Mouse (Mus musculus) liver, embryonic 14.5 days (tissue): ENCODE measurements around the gene Nup205. TPM values are rescaled to one million over a fixed set of nuclear protein-coding genes. Genes with fewer than 3 reads are reported as not detected.

ENCODE experiments used
- ATAC-seq: fragments of 200-750 bp; cut with Nextera tagmentation; 2 replicates; pipeline ENCODE4 v1.8.0; 2017; ENCODE audit warnings: moderate number of reproducible peaks, mild to moderate bottlenecking, moderate library complexity; ENCODE audit not compliant: insufficient read depth
- DNase-seq, 3 experiments: peaks; one replicate each; pipeline ENCODE4 v3.0.0-alpha.2; 2012 to 2013; ENCODE audit warnings: low read depth in 3 of 3, low spot score in 3 of 3
- H3K27ac ChIP-seq: fragments of 300-500 bp; sonication (generic); 2 replicates; pipeline ENCODE4 v1.5.1; 2014; ENCODE audit warnings: moderate library complexity, mild to moderate bottlenecking, control low read depth, inconsistent platforms
- H3K27me3 ChIP-seq: fragments of 300-500 bp; sonication (generic); 2 replicates; pipeline ENCODE4 v1.6.1; 2014; ENCODE audit warnings: mild to moderate bottlenecking, low read length, moderate library complexity; ENCODE audit not compliant: control insufficient read depth, insufficient read depth
- H3K36me3 ChIP-seq: fragments of 300-500 bp; sonication (generic); replicated peaks from 2 replicates; pipeline ENCODE4 v1.6.1; 2014; ENCODE audit warnings: low read depth; ENCODE audit not compliant: control insufficient read depth, insufficient read depth
- H3K4me1 ChIP-seq, 2 experiments: fragments of 200-500 bp in 1 of 2; fragments of 300-500 bp in 1 of 2; sonication (generic) in 1 of 2; replicated peaks; 2 replicates each; pipeline ENCODE4 v1.6.1; 2012 to 2014; ENCODE audit warnings: antibody characterized with exemption in 1 of 2, inconsistent platforms in 1 of 2, low read length in 1 of 2; ENCODE audit not compliant: control insufficient read depth in 2 of 2, insufficient read depth in 2 of 2
- H3K4me2 ChIP-seq: fragments of 300-500 bp; sonication (generic); 2 replicates; pipeline ENCODE4 v1.6.1; 2014; ENCODE audit warnings: low read depth, mild to moderate bottlenecking, control low read depth, moderate library complexity
- H3K4me3 ChIP-seq, 2 experiments: fragments of 200-500 bp in 1 of 2; fragments of 300-500 bp in 1 of 2; sonication (generic) in 1 of 2; 2 replicates each; pipeline ENCODE4 v1.5.1; 2012 to 2014; ENCODE audit warnings: low read depth in 2 of 2, low read length in 2 of 2, mild to moderate bottlenecking in 2 of 2, control low read depth in 1 of 2, inconsistent platforms in 1 of 2, moderate library complexity in 1 of 2; ENCODE audit not compliant: insufficient read depth in 1 of 2
- H3K9ac ChIP-seq: fragments of 300-500 bp; sonication (generic); replicated peaks from 2 replicates; pipeline ENCODE4 v1.6.1; 2014; ENCODE audit warnings: mild to moderate bottlenecking, control low read depth, moderate library complexity
- H3K9me3 ChIP-seq: fragments of 300-500 bp; sonication (generic); 2 replicates; pipeline ENCODE4 v1.6.1; 2016; ENCODE audit warnings: low read length, mixed read lengths; ENCODE audit not compliant: control insufficient read depth
- CTCF ChIP-seq: IDR thresholded peaks from 2 replicates; pipeline ENCODE4 v1.5.1; 2016; ENCODE audit warnings: antibody characterized with exemption, low read depth, control low read depth
- EP300 ChIP-seq: IDR thresholded peaks from 2 replicates; pipeline ENCODE4 v1.6.1; 2016; ENCODE audit warnings: antibody characterized with exemption, low read depth
- whole genome bisulfite sequencing: fragments of 180-500 bp; shearing (Covaris S2); extraction: QIAGEN DNeasy Blood & Tissue Kit; methylation state at CpG from one replicate; pipeline ENCODE4 v1.1.7; 2014; ENCODE audit not compliant: insufficient replicate concordance; 5-methylcytosine and 5-hydroxymethylcytosine counted together
- polyA plus RNA-seq, 2 experiments: library from polyadenylated mRNA; depleted of rRNA in 1 of 2; stranded (reverse) in 1 of 2; unstranded in 1 of 2; fragments of >200 nt; fragmentation: Nextera tagmentation in 1 of 2; extraction: Ambion mirVana in 1 of 2; gene quantifications; 2 replicates each; pipeline versions ENCODE4 v1.2.1 to v1.2.3; 2012 to 2014

Gene Nup205
- polyA plus RNA-seq, 2 experiments: 19.3 to 22.3 TPM

DNA sequence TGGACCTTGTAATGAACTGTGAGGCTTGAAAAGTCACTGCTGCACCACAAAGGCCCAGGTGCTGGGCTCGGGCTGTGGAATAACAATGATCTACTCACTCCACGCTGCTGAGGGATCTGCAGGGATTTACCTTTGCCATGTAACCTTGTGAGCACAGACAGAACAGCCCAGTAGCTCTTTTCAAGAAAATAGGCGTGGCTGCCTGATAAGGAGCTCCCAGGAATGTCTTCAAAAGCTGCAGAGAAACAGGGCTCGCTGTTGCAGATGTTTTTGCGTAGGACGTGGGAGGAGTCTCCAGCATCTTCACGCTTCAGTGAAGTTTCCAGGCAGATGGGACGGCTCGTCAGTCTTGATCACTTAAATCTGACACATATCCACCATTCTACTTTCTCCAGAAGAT is 66.8 kb downstream of the Nup205 start:
- no peak for ATAC-seq
- Histone ChIP-seq H3K4me3 (no peak overlapping the region), H3K4me1 (peaks cover 0 to 3% of the 10 kb centered on the region in 2 experiments; a peak in 1 of 4 replicates), H3K27me3 (no peaks in the 10 kb centered on the region), H3K9me3 (no peaks in the 10 kb centered on the region), H3K9ac (no peak overlapping the region), H3K4me2 (no peak overlapping the region), H3K27ac (no peak overlapping the region), H3K36me3 (peaks cover 44% of the 10 kb centered on the region)
- DNase-seq: no peak
- TF ChIP-seq EP300: no peak
- no peak for TF ChIP-seq CTCF
- WGBS: 57% methylated on average over 9 of the region's 9 CpGs

DNA sequence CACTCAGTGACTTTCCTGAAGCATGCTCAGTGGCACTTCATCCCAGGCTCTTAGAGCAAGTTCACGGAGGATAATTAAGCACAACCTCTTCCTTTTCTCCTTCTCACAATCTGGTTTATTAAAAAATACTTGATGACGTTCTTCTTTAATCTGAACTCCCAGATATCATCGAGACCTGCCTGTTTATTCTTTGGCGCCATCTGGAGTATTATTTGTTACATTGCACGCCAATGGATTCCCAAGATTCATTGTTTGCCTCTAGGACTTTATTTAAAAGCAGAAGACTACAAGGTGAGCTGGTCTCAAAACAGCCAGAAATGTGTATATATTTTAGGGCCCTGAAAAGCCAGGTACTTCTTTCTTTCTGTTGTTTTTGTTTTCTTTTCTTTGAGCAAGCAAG is 67.9 kb downstream of the Nup205 start:
- 54% methylated on average over 5 of the region's 5 CpGs for WGBS
- peaks cover 44% of the 10 kb centered on the region for H3K36me3 ChIP-seq
- no peaks in the 10 kb centered on the region for H3K27me3 ChIP-seq
- TF ChIP-seq CTCF (peak; percentile 47; the same call in 1 of the 2 replicates), EP300 (no peak)
- H3K27ac ChIP-seq: no peak overlapping the region
- H3K9me3 ChIP-seq: no peaks in the 10 kb centered on the region
- no peak overlapping the region for H3K9ac ChIP-seq
- H3K4me3 ChIP-seq: no peak overlapping the region
- DNase-seq (no peak), ATAC-seq (no peak)
- H3K4me1 ChIP-seq: peaks cover 0 to 3% of the 10 kb centered on the region in 2 experiments; a peak in 1 of 4 replicates
- no peak overlapping the region for H3K4me2 ChIP-seq

DNA sequence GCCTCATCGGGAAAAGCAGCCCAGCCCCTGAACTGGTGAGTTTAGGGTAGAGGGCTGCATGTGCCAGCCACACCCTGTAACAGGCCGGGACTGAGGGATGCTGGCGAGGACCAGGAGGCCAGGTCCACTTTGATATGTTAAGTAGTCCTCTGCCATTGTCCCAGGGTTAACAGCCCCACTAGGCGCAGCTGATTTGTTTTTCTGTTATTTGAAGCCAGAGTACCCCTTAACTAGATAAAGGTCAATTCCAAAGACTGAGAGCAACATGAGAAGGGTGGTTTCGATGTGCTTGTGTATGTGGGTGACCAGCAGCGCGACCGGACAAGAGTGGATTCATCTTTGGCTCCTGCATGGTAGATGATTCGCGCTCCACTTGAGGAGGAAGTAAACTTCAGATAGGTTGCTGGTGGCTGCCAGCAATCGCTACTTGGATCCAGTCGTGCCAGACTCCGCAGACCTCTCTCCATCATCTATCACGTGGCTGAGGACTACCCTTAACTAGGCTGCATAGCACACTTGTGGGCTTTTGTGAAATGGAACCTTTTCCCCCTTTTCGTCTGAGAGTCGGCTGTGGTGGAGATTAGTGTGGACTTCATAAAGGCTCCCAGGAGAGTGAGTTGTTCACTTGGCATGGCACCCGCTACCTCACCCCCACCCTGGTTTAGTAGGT is 74.7 kb downstream of the Nup205 start:
- peak overlapping the region; percentile 34; the same call in 1 of the 2 replicates for H3K4me2 ChIP-seq
- no peak overlapping the region for H3K27ac ChIP-seq
- H3K9me3 ChIP-seq: no peaks in the 10 kb centered on the region
- DNase-seq (no peak), ATAC-seq (no peak)
- H3K4me3 ChIP-seq: peak overlapping the region; percentile 27 to 95; a peak in 3 of 4 replicates
- TF ChIP-seq EP300 (no peak), CTCF (no peak)
- no peaks in the 10 kb centered on the region; the same call in 1 of the 2 replicates for H3K36me3 ChIP-seq
- H3K9ac ChIP-seq: no peak overlapping the region
- WGBS: 64% methylated on average over 17 of the region's 17 CpGs
- H3K4me1 ChIP-seq: peaks cover 26 to 35% of the 10 kb centered on the region in 2 experiments
- no peaks in the 10 kb centered on the region for H3K27me3 ChIP-seq

DNA sequence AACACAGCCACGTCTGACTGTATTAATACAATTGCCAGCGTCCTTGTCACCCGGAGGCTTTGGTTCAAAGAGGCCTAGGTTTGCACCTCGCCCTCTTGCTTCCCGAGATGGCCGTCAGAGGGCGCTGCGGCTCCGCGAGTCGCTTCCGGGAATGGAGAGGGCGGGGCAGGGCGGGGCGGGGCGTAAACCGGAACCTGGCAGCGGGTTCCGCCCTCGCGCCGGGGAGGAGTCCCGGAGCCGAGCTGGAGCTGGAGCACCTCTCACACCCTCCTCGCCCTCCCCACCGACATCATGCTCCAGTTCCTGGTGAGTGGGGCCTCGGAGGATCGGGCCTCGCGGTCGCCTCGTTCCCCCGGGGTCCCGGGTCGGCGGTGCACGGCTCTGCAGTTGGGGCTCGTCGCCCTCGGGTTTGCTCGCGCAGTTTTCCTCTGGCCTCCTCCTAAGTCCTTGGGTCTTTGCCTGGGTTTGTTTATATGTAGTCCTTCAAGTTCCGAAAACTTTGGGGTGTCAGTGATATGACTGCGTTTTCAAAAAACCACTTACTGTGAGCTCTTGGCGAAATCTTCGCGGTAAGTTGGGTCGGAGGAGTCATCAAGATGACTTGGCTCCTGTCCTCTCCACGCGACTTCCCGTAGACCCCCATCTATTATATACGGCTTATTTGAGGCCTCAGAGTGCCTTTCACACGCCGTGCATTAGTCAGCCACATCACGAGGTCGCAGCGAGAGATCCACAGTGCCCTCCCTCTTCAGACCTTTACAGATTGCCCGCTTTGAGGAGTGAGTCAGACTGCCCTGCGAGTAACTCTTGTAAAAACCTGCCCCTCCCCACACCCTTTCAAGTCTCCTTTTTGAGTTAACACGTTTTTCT is 75.5 kb downstream of the Nup205 start:
- Histone ChIP-seq H3K9ac (peak overlapping the region; percentile 99), H3K4me2 (peak overlapping the region; percentile 89), H3K9me3 (no peaks in the 10 kb centered on the region), H3K36me3 (no peaks in the 10 kb centered on the region), H3K27ac (peak overlapping the region; percentile 99), H3K4me1 (peaks cover 33 to 42% of the 10 kb centered on the region in 2 experiments), H3K4me3 (peak overlapping the region; percentile 95 to 99), H3K27me3 (no peaks in the 10 kb centered on the region)
- peak; percentile 77 to 84 (median 83) for DNase-seq
- under 1% methylated on average over 60 of the region's 60 CpGs for WGBS
- ATAC-seq: peak; percentile 67
- TF ChIP-seq CTCF: peak; percentile 97
- TF ChIP-seq EP300: peak; percentile 45; the same call in 1 of the 2 replicates

- peak overlapping the region; percentile 89 for H3K4me2 ChIP-seq
- H3K27me3 ChIP-seq: no peaks in the 10 kb centered on the region
- DNase-seq (no peak), ATAC-seq (peak; percentile 7; the same call in 1 of the 2 replicates)
- H3K36me3 ChIP-seq: no peaks in the 10 kb centered on the region; the same call in 1 of the 2 replicates
- peak overlapping the region; percentile 95 to 99 for H3K4me3 ChIP-seq
- TF ChIP-seq EP300 (no peak; the same call in 1 of the 2 replicates), CTCF (no peak)
- no peaks in the 10 kb centered on the region for H3K9me3 ChIP-seq
- peaks cover 41 to 48% of the 10 kb centered on the region in 2 experiments for H3K4me1 ChIP-seq
- peak overlapping the region; percentile 99 for H3K27ac ChIP-seq
- peak overlapping the region; percentile 99 for H3K9ac ChIP-seq
- WGBS: 26% methylated on average over 5 of the region's 5 CpGs
These were observed 76.3 kb downstream of the Nup205 start for GRCm38 (mm10) chr6:35253474-35253873.
